Mouse (Mus musculus): ENCODE results near the gene Amot. TPM values are rescaled to one million over a fixed set of nuclear protein-coding genes. Genes with fewer than 3 reads are reported as not detected.

Gene Amot
- total RNA-seq, 2 experiments from 2014 or later: 3.6 to 3.7 TPM

Other genes with a start within 250 kb of the Amot start
- 0.27 TPM in 1 of 2 replicates, not detected in the other for gene Lhfpl1, start 156.1 kb downstream of the Amot start, total RNA-seq (2015)
- gene Lhfpl1, start 156.1 kb downstream of the Amot start, total RNA-seq (2017): not detected in 2 replicates